Mouse (Mus musculus) stomach, embryonic 14.5 days (tissue): ENCODE measurements around the gene Abca2. TPM values are rescaled to one million over a fixed set of nuclear protein-coding genes. Genes with fewer than 3 reads are reported as not detected.

Experiments used
- ATAC-seq: fragments of 200-750 bp; cut with Nextera tagmentation; 2 replicates; pipeline ENCODE4 v1.8.0; 2017; ENCODE audit warnings: low read depth, moderate TSS enrichment; ENCODE audit not compliant: insufficient number of reproducible peaks, insufficient read depth, low FRiP score
- H3K27ac ChIP-seq: fragments of 300-500 bp; sonication (generic); 2 replicates; pipeline ENCODE4 v1.5.1; 2014; ENCODE audit warnings: mild to moderate bottlenecking, low read length, moderate library complexity, mixed read lengths
- H3K27me3 ChIP-seq: fragments of 300-500 bp; sonication (generic); 2 replicates; pipeline ENCODE4 v1.6.1; 2014; ENCODE audit warnings: low read length, control low read depth, mixed read lengths; ENCODE audit not compliant: control insufficient read depth, insufficient read depth
- H3K36me3 ChIP-seq: fragments of 300-500 bp; sonication (generic); 2 replicates; pipeline ENCODE4 v1.6.1; 2014; ENCODE audit warnings: mild to moderate bottlenecking, control low read depth, low read length, moderate library complexity, mixed read lengths; ENCODE audit not compliant: control insufficient read depth, insufficient read depth
- H3K4me1 ChIP-seq: fragments of 300-500 bp; sonication (generic); 2 replicates; pipeline ENCODE4 v1.6.1; 2014; ENCODE audit warnings: low read length, control low read depth, mixed read lengths; ENCODE audit not compliant: control insufficient read depth, insufficient read depth
- H3K4me2 ChIP-seq: fragments of 300-500 bp; sonication (generic); replicated peaks from 2 replicates; pipeline ENCODE4 v1.6.1; 2014; ENCODE audit warnings: low read depth, low read length, control low read depth
- H3K4me3 ChIP-seq: fragments of 300-500 bp; sonication (generic); 2 replicates; pipeline ENCODE4 v1.5.1; 2014; ENCODE audit warnings: low read depth, low read length, control low read depth
- H3K9ac ChIP-seq: fragments of 300-500 bp; sonication (generic); replicated peaks from 2 replicates; pipeline ENCODE4 v1.6.1; 2014; ENCODE audit warnings: low read depth, mild to moderate bottlenecking, control low read depth, low read length, moderate library complexity, mixed read lengths
- H3K9me3 ChIP-seq: fragments of 300-500 bp; sonication (generic); 2 replicates; pipeline ENCODE4 v1.6.1; 2016; ENCODE audit warnings: low read depth, low read length, control low read depth; ENCODE audit not compliant: control insufficient read depth
- WGBS: fragments of 180-500 bp; shearing (Covaris S2); extraction: QIAGEN DNeasy Blood & Tissue Kit; methylation state at CpG from one replicate; pipeline ENCODE4 v1.1.7; 2014; 5-methylcytosine and 5-hydroxymethylcytosine counted together
- polyA plus RNA-seq: library from polyadenylated mRNA; unstranded; fragments of >200 nt; fragmentation: Nextera tagmentation; extraction: Ambion mirVana; gene quantifications from 2 replicates; pipeline ENCODE4 v1.2.1, GENCODE M21; 2014

Abca2 gene
- polyA plus RNA-seq, 1 experiment from 2014 or later: 5.4 TPM

DNA sequence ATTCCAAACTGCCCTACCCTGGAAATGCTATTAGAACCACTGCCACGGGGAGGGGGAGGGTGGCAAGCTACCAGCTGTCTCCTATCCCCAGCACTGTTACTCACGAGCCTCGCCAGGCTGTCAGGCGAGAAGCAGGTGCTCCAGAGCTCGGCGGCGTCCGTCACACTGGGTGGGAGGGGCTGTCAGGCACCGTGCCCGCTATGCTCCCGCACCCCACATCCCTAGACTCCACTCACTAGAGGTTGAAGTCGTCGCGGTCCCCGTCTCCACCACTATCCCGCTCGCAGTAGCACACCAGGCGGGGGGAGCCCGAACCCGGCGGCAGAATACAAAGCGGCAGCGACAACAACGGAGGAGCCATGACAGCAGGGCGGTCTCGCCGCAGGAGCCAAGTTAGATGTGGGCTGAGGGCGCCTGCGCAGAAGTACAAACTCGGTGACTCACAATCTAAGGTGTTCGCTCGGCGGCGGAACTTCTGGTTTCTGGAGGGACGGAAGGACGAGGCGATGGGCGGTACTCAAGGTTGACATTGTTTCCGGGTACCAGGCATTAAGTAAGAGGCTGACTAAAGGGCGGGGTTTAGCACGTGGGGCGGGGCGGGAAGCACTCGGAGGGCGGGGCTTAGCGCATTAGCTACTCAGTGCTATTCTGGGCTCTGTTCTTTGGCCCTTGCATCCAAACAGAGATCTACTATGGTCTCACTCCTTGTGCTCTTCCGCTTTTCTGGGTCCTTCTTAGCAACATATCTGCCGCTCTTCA is 32.2 kb downstream of the Abca2 start, which contains the start of gene Paxx:
Gene Paxx, minus strand, starts transcription at position 544 of the 759 bp plus-strand sequence.
- ATAC-seq: peak; percentile 90
- H3K4me2 ChIP-seq: peak within 1 kb of the TSS; percentile 55
- H3K9ac ChIP-seq: peak within 1 kb of the TSS; percentile 39

DNA sequence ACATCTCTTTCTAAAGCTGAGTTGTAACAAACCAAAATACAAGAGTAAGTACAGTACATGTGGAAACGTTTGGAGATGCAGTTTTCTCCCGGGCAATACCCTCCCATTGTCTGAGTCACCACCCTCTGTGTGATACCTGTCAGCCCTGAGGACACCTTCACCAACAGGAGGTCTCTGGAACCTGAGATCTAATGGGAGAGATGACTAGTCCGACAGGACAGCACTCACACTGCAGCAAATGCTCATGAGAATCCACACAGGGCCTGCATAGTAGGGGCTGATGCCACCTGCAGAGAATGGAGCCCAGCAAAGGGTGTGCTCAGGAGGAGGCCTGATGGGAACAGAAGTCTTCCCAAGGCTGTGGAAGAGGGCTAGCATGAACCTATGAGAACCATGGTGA is 32.9 kb downstream of the Abca2 start:
- 20% methylated on average over 3 of the region's 3 CpGs for WGBS
- no peaks in the 10 kb centered on the region for H3K9me3 ChIP-seq
- peaks cover 17% of the 10 kb centered on the region for H3K4me1 ChIP-seq
- H3K27ac ChIP-seq: peak overlapping the region; percentile 36; the same call in 1 of the 2 replicates
- peak overlapping the region; percentile 55 for H3K4me2 ChIP-seq
- peaks cover 6% of the 10 kb centered on the region for H3K36me3 ChIP-seq
- H3K4me3 ChIP-seq: peak overlapping the region; percentile 47
- no peaks in the 10 kb centered on the region for H3K27me3 ChIP-seq
- H3K9ac ChIP-seq: 0 out of 2 replicates have a peak overlapping the region, but pooled peaks have one; percentile 25
- no peak for ATAC-seq

More for the DNA sequence above, 32.2 kb downstream of the Abca2 start, which contains the start of gene Paxx:
- Histone ChIP-seq H3K4me3 (peak within 1 kb of the TSS; percentile 47), H3K27ac (peak within 1 kb of the TSS; percentile 75; the same call in 1 of the 2 replicates), H3K27me3 (no peaks in the 10 kb centered on the region), H3K9me3 (no peaks in the 10 kb centered on the region), H3K36me3 (peaks cover 6% of the 10 kb centered on the region), H3K4me1 (peaks cover 17% of the 10 kb centered on the region)
- under 1% methylated on average over 48 of the region's 48 CpGs for WGBS

DNA sequence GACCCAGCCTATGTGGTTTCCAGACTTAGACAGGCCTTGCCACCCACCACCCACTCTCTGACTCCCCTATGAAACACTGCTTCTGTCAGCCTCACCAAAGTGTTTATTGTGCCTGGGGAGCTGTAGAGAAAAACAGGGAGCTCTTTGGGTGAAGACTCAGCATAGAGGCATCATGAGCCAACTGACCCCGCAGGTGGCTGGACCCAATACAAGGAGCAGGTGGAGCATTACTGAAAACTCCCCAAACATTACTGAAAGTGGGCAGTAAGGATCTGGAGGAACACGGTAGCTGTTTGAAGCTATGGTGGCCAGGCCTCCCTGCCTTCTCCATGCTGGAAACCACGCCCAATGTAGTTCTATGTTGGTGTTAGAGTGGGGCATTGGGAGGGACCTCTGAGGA is 35.1 kb downstream of the Abca2 start:
- Histone ChIP-seq H3K4me1 (peaks cover 17% of the 10 kb centered on the region), H3K4me3 (no peak overlapping the region), H3K4me2 (no peak overlapping the region), H3K9me3 (no peaks in the 10 kb centered on the region), H3K9ac (no peak overlapping the region), H3K27ac (no peak overlapping the region), H3K36me3 (no peaks in the 10 kb centered on the region), H3K27me3 (no peaks in the 10 kb centered on the region)
- WGBS: 79% methylated on average over 3 of the region's 3 CpGs
- ATAC-seq: no peak

DNA sequence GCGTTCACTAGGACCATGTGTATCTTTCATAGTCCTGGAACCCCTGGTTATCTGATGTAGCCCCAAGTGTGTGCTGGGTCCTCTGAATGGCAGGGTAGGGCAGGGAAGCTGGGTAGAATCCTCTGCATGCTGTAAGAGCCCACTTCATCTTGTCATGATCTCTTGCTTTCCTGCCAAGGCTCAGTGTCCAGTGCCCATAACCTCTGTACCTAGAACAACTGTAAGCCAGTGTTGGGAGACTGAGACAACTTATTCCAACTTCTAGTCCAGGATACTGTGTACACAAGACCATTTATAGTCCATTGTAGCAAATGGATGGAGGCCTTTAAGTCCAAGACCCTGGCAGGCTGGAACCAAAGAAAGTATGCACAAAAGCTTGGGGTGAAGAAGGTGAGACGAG is 36.8 kb downstream of the Abca2 start:
- Histone ChIP-seq H3K27me3 (no peaks in the 10 kb centered on the region), H3K36me3 (no peaks in the 10 kb centered on the region), H3K9ac (no peak overlapping the region), H3K4me2 (no peak overlapping the region), H3K4me1 (peaks cover 8% of the 10 kb centered on the region), H3K9me3 (no peaks in the 10 kb centered on the region), H3K4me3 (no peak overlapping the region), H3K27ac (no peak overlapping the region)
- ATAC-seq: no peak
- WGBS: 73% methylated on average over 2 of the region's 2 CpGs

DNA sequence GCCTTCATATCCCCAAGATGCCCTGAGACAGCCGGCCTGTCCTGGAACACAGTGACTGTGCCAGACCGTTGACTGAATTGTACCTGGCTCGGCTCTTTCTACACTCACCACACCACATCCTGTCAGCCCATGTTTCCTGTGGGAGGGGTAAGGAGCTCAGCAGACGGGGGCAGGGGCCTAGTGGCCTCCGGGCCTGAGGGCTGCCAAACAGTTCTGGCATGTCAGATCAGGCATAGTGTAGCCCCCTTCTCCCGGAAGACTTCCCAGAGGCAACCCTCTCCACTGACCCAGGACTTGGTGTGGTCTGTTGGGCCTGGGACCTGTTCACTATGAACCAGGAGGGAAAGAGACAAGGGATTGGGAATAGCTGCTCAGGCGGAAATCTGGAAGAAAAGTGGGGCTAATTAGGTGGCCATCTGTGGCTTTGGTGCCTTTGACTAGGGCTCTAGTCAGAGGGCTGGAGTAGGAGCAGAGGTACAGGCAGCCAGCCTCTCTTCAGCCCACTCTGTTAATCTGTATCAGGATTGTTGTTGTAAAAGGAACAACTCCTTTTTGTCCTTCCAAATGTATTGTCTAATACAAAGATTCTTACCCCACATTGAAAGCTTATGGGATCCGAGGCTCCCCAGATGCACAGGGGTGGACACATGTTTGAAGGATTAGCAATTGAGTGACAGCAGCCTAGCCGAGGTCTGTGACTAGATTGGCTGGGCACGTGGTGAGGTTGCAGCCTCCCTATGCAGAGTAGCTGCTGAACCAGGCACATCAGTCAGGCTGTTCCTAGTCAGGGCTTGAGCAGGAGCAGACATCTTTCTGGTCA is 37.5 kb downstream of the Abca2 start:
- no peak overlapping the region for H3K27ac ChIP-seq
- H3K9me3 ChIP-seq: no peaks in the 10 kb centered on the region
- WGBS: 50% methylated on average over 10 of the region's 10 CpGs
- ATAC-seq: no peak
- H3K4me2 ChIP-seq: no peak overlapping the region
- H3K4me3 ChIP-seq: no peak overlapping the region
- no peak overlapping the region for H3K9ac ChIP-seq
- H3K36me3 ChIP-seq: no peaks in the 10 kb centered on the region
- no peaks in the 10 kb centered on the region for H3K27me3 ChIP-seq
- H3K4me1 ChIP-seq: peaks cover 6% of the 10 kb centered on the region

DNA sequence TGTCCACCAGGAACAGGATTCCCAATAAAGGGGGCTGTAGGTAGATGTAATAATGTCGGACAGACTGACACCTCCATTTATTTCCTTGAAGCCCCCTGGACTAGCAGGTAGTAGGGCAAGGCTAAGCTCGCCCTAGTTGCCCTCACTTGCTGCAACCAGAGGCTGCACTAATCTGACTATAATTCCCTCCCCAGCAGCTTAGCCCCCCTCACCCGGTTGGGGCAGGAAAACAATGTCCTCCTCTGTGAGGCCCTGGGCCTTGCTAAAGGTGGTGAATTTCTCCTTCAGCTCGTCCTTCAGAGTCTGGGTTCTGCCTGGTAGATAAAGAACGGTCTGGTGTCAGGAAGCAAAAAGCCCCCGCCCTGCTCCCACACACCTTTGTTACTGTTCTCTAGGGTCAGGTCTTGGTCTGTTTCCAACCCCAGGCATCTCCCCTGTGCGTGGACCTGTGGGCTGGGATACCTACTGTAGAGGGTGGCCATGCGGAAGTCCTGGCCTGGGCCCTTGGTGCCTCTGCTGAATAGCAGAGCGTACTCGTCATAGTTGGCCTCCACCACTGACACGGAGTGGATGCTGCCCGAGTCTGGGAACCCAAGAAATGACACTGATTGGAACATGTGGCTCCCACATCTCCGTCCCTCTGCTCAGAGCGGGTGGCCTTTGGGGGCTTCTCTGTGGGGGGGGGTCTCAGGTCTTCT is 39.3 kb downstream of the Abca2 start:
- no peak for ATAC-seq
- WGBS: 74% methylated on average over 14 of the region's 14 CpGs

DNA sequence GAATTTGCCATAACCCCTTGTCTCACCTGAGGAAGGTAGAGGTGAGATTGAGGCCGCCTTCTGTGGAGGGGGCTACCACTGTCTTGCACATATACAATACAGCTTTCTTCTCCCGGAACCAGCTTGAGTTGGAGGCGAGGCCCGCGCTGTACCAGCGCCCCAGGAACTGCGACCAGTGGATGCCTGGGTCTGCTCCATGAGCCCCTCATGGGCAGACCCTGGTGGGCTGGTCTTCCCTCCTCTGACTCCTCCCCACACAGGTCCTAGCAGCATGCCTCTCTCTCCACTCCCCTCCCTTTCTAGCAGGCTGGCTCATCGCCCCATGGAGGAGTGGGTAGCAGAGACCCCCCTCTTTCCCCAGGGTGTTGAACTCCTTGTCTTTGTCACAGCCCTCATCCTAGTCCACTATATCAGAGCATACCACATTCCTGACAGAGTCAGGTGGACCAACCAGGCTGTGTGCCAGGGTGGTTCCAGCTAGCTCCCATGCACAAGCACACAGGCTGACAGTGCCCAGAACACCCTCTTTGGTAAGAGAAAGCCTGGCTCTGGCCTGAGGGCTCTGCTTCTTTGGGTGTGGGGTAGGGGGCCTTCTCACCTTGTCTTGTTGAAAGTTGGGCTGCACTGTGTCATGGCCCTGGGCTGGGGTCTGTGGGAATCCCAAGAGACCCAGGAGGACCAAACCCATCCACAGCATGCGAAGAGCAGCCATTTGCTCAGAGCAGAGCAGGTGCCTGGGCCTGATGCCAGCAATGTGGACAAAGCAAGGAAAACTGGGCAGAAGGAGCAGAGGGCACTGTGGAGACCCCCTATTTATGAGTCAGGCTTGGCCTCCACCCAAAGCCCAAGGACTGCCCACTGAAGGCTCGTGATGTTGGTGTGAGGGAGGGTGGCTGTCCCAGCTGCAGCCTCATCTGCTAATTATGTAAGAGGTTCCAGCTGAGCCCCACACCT is 40.7 kb downstream of the Abca2 start:
- no peak overlapping the region for H3K27ac ChIP-seq

More for the DNA sequence above, 39.3 kb downstream of the Abca2 start:
- no peak overlapping the region for H3K4me2 ChIP-seq
- H3K27me3 ChIP-seq: no peaks in the 10 kb centered on the region
- no peaks in the 10 kb centered on the region for H3K9me3 ChIP-seq
- no peaks in the 10 kb centered on the region for H3K4me1 ChIP-seq
- H3K36me3 ChIP-seq: no peaks in the 10 kb centered on the region
- H3K9ac ChIP-seq: no peak overlapping the region
- H3K27ac ChIP-seq: no peak overlapping the region
- H3K4me3 ChIP-seq: no peak overlapping the region

More for the DNA sequence above, 40.7 kb downstream of the Abca2 start:
- ATAC-seq: no peak
- Histone ChIP-seq H3K9me3 (no peaks in the 10 kb centered on the region), H3K27me3 (no peaks in the 10 kb centered on the region), H3K4me3 (no peak overlapping the region), H3K4me2 (no peak overlapping the region), H3K9ac (no peak overlapping the region), H3K4me1 (no peaks in the 10 kb centered on the region), H3K36me3 (no peaks in the 10 kb centered on the region)
- WGBS: 61% methylated on average over 10 of the region's 10 CpGs
